Mouse (Mus musculus): ENCODE data around the gene Mettl11b.
"Not testable (repeated sequence)": the region's sequence is repeated elsewhere in the genome, so short reads cannot be mapped to it uniquely, and the experiment has no call there.

DNA sequence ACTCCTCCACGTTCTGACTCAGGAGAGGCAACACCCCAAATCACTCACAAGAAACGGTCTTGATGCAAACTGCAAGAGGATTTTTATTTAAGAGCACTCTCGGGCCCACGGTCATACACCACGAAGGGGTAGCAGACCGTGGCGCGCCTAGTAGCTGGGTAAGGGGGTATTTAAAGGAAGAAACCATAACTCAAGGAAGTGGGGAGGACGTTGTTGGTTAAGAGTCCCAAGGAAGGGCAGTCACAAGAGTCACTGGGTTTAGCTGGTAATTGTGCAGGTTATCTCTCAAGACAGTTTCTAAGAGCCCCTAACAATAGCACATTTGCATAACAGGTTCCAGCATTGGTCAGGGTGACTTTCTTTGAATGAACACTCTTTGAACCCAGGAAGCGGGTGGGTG lies 6.1 kb upstream of the Mettl11b start:
- not testable (repeated sequence) for TF ChIP-seq CTCF (IDR thresholded peaks at IDR 0.05; ENCODE audit: low read depth, low read length); POLR2A (IDR thresholded peaks at IDR 0.05; ENCODE audit: borderline replicate concordance, low read depth, low read length)

All from bone marrow macrophage, adult 2 months (primary cell).